Mouse (Mus musculus): ENCODE results near the gene Snx17.
A peak's percentile ranks its signal among the peaks of the same experiment; 100 is the strongest.

DNA sequence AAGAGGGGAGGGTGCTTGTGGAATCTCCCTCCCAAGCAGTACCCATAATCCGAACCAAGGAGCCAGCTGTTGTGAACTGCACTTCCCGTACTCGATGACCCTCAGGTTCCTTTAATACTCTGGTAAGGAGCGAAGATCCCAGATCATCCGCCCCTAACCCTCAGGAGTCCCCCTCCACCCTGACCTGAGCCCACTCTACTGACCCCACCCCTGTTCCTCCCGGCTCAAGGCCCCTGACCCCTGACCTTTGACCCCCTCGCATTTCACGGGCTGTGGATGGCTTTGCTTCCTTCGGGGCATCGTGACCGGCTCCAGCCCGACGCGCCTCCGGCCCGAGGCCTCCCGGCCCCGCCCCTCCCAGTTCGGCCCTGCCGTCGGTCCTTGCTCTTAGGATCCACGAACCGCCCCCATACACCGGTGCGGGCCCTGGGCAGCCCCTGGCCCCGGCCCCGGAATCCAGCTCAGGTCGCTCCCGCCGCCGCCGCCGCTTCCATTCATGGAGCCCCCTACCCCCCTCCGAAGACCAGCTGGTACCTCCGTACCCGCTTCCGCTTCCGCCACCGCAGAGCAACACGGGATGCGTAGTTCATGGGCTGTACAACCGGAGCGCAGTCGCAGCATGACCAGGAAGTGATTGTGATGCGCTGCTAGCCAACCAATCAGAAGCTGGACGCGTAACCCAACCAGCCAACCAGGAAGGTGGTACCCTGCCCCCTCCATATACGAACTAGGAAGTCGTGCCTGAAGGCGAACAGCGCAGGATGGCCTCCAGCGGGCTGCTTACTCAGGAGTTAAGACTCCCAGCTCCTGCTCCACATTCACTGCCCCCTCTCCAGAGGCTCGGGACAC, 8.9 kb downstream of the Snx17 start, which contains the start of gene Zfp513:
- TF ChIP-seq CTCF (IDR thresholded peaks at IDR 0.05; ENCODE audit: low read depth) (no peak), EP300 (IDR thresholded peaks at IDR 0.05; ENCODE audit: low read depth) (peak; percentile 85)

All from heart, postnatal 0 days (tissue).